Mouse (Mus musculus) ES-Bruce4 (cell line): Measurements from ENCODE around the gene Gm10100. TPM values are rescaled to one million over a fixed set of nuclear protein-coding genes. Genes with fewer than 3 reads are reported as not detected.
"Not testable (repeated sequence)": the region's sequence is repeated elsewhere in the genome, so short reads cannot be mapped to it uniquely, and the experiment has no call there.

Experiments used
- H3K27ac ChIP-seq: 2 replicates; pipeline ENCODE4 v1.5.1; 2012; ENCODE audit warnings: low read length, inconsistent platforms; ENCODE audit not compliant: insufficient read depth
- H3K27me3 ChIP-seq: 2 replicates; pipeline ENCODE4 v1.6.1; 2012; ENCODE audit warnings: mild to moderate bottlenecking, low read length, inconsistent platforms; ENCODE audit not compliant: control insufficient read depth, poor library complexity, insufficient read depth, severe bottlenecking
- H3K36me3 ChIP-seq: 2 replicates; pipeline ENCODE4 v1.6.1; 2012; ENCODE audit warnings: inconsistent platforms, mild to moderate bottlenecking, low read length, moderate library complexity; ENCODE audit not compliant: control insufficient read depth, poor library complexity, insufficient read depth, severe bottlenecking
- H3K4me1 ChIP-seq: one replicate; pipeline ENCODE4 v1.8.1; 2011; ENCODE audit warnings: low read length; ENCODE audit not compliant: control insufficient read depth, insufficient read depth
- H3K4me3 ChIP-seq: 2 replicates; pipeline ENCODE4 v1.5.1; 2011; ENCODE audit warnings: low read depth, mild to moderate bottlenecking, low read length
- H3K9ac ChIP-seq: 2 replicates; pipeline ENCODE4 v1.6.1; 2012; ENCODE audit warnings: low read depth, mild to moderate bottlenecking, inconsistent platforms; ENCODE audit not compliant: poor library complexity, severe bottlenecking
- H3K9me3 ChIP-seq: replicated peaks from 2 replicates; pipeline ENCODE4 v1.6.1; 2012; ENCODE audit warnings: mild to moderate bottlenecking, low read length, inconsistent platforms; ENCODE audit not compliant: control insufficient read depth, poor library complexity, insufficient read depth, severe bottlenecking
- CTCF ChIP-seq: IDR thresholded peaks from one replicate; pipeline ENCODE4 v1.8.1; 2011; ENCODE audit warnings: low read depth, low read length
- EP300 ChIP-seq: IDR thresholded peaks from 2 replicates; pipeline ENCODE4 v1.6.1; 2011; ENCODE audit warnings: low read depth, low read length; ENCODE audit not compliant: insufficient read depth
- POLR2A ChIP-seq: IDR thresholded peaks from one replicate; pipeline ENCODE4 v1.8.1; 2011; ENCODE audit warnings: low read length; ENCODE audit not compliant: insufficient read depth
- polyA plus RNA-seq: library from polyadenylated mRNA; stranded (reverse); fragments of >200 nt; gene quantifications from 2 replicates; pipeline ENCODE4 v1.2.4, GENCODE M21; 2011; ENCODE audit warnings: low read depth; ENCODE audit not compliant: missing spikeins, insufficient read depth, insufficient read length

The Gm10100 gene
- polyA plus RNA-seq, 1 experiment, result not detected

GRCm38 (mm10) chr10:77697133-77697532 lies 29.2 kb upstream of the Gm10100 start, which contains the start of gene Gm9508:
Gene Gm9508 (minus strand): TSS chr10:77697233.
- Histone ChIP-seq H3K9ac (no peak within 1 kb of the TSS), H3K9me3 (no peaks in the 10 kb centered on the region), H3K4me3 (no peak within 1 kb of the TSS), H3K4me1 (no peaks in the 10 kb centered on the region), H3K36me3 (no peaks in the 10 kb centered on the region), H3K27me3 (no peaks in the 10 kb centered on the region), H3K27ac (no peak within 1 kb of the TSS)
- TF ChIP-seq CTCF (no peak), POLR2A (no peak), EP300 (no peak)

GRCm38 (mm10) chr10:77706326-77706725 lies 20.0 kb upstream of the Gm10100 start, which contains the start of gene Gm10272:
Gene Gm10272 (plus strand): TSS chr10:77706626.
- no peak for TF ChIP-seq POLR2A
- no peak for TF ChIP-seq EP300
- TF ChIP-seq CTCF, result no peak
- Histone ChIP-seq H3K9me3 (no peaks in the 10 kb centered on the region), H3K9ac (no peak within 1 kb of the TSS), H3K27me3 (no peaks in the 10 kb centered on the region), H3K36me3 (no peaks in the 10 kb centered on the region), H3K4me3 (no peak within 1 kb of the TSS), H3K27ac (no peak within 1 kb of the TSS), H3K4me1 (no peaks in the 10 kb centered on the region)

GRCm38 (mm10) chr10:77709831-77710230 lies 16.5 kb upstream of the Gm10100 start:
- no peaks in the 10 kb centered on the region for H3K36me3 ChIP-seq
- H3K27ac ChIP-seq, result no peak overlapping the region
- no peaks in the 10 kb centered on the region for H3K4me1 ChIP-seq
- no peak overlapping the region for H3K4me3 ChIP-seq
- TF ChIP-seq POLR2A (no peak), EP300 (no peak), CTCF (no peak)
- H3K9me3 ChIP-seq, result no peaks in the 10 kb centered on the region
- H3K9ac ChIP-seq, result no peak overlapping the region
- H3K27me3 ChIP-seq, result no peaks in the 10 kb centered on the region

- not testable (repeated sequence) for H3K9ac ChIP-seq, H3K4me3 ChIP-seq, H3K9me3 ChIP-seq, H3K27ac ChIP-seq, H3K4me1 ChIP-seq, H3K27me3 ChIP-seq, H3K36me3 ChIP-seq
These were observed 15.1 kb upstream of the Gm10100 start, which contains the start of gene Gm10024 for GRCm38 (mm10) chr10:77711157-77711556. Gene Gm10024 (plus strand): TSS chr10:77711457.

GRCm38 (mm10) chr10:77713734-77714133 lies 12.6 kb upstream of the Gm10100 start:
- no peaks in the 10 kb centered on the region for H3K4me1 ChIP-seq

GRCm38 (mm10) chr10:77715507-77715906 lies 10.8 kb upstream of the Gm10100 start, which contains the start of gene Gm10142:
Gene Gm10142 (plus strand): TSS chr10:77715807.
- Histone ChIP-seq H3K4me3 (no peak within 1 kb of the TSS), H3K4me1 (no peaks in the 10 kb centered on the region), H3K27me3 (no peaks in the 10 kb centered on the region), H3K27ac (no peak within 1 kb of the TSS), H3K9me3 (no peaks in the 10 kb centered on the region), H3K36me3 (no peaks in the 10 kb centered on the region), H3K9ac (no peak within 1 kb of the TSS)
- TF ChIP-seq POLR2A, result no peak
- no peak for TF ChIP-seq EP300
- TF ChIP-seq CTCF, result no peak

More at GRCm38 (mm10) chr10:77713734-77714133, 12.6 kb upstream of the Gm10100 start:
- TF ChIP-seq CTCF, result no peak
- TF ChIP-seq EP300, result no peak
- no peak for TF ChIP-seq POLR2A
- H3K9me3 ChIP-seq, result no peaks in the 10 kb centered on the region
- H3K4me3 ChIP-seq, result no peak overlapping the region
- no peaks in the 10 kb centered on the region for H3K36me3 ChIP-seq
- H3K27me3 ChIP-seq, result no peaks in the 10 kb centered on the region
- H3K9ac ChIP-seq, result no peak overlapping the region
- no peak overlapping the region for H3K27ac ChIP-seq

GRCm38 (mm10) chr10:77720299-77720698 lies 6.0 kb upstream of the Gm10100 start, which contains the start of gene Krtap12-1:
Gene Krtap12-1 (plus strand): TSS chr10:77720599.
- H3K4me1 ChIP-seq, H3K27ac ChIP-seq, H3K9ac ChIP-seq, H3K36me3 ChIP-seq, H3K27me3 ChIP-seq, H3K4me3 ChIP-seq, H3K9me3 ChIP-seq: not testable (repeated sequence)
